Mouse (Mus musculus) lung, adult 10 weeks (tissue): ENCODE data around the gene Rcan1. TPM values are rescaled to one million over a fixed set of nuclear protein-coding genes. Genes with fewer than 3 reads are reported as not detected.

Experiments used
- polyA plus RNA-seq: library from polyadenylated mRNA; stranded (reverse); fragments of 350-450 nt; fragmentation: Illumina TruSeq; extraction: RNeasy Lipid Tissue Mini Kit (QIAGEN cat#74804); gene quantifications from one replicate; pipeline ENCODE4 v1.2.3, GENCODE M21; 2014; ENCODE audit warnings: low read depth, low replicate concordance; ENCODE audit not compliant: insufficient read depth

The Rcan1 gene
- polyA plus RNA-seq, result 24.8 TPM

GRCm38 (mm10) chr16:92470706-92471105 is at the start of gene Rcan1:
TSS of gene Rcan1 (minus strand) at chr16:92470867.

GRCm38 (mm10) chr16:92485436-92485835 is 14.8 kb upstream of the Rcan1 start, which contains the start of gene Clic6:
TSS of gene Clic6 (plus strand) at chr16:92485736.

GRCm38 (mm10) chr16:92359229-92359628 is 111.4 kb downstream of the Rcan1 start, which contains the start of gene Kcne1:
TSS of gene Kcne1 (minus strand) at chr16:92359468.

Other genes starting within 250 kb of the Rcan1 start
- gene Kcne2, start 178.5 kb downstream of the Rcan1 start, polyA plus RNA-seq, result 27.3 TPM
- gene Smim11, start 169.6 kb downstream of the Rcan1 start, polyA plus RNA-seq, result 148 TPM
- gene Fam243, start 149.4 kb downstream of the Rcan1 start, polyA plus RNA-seq, result not detected
- gene Kcne1, start 111.4 kb downstream of the Rcan1 start, polyA plus RNA-seq, result not detected
- 11.8 TPM for gene Clic6, start 14.9 kb upstream of the Rcan1 start, polyA plus RNA-seq